Mouse (Mus musculus): ENCODE measurements around the gene Ggct.

DNA sequence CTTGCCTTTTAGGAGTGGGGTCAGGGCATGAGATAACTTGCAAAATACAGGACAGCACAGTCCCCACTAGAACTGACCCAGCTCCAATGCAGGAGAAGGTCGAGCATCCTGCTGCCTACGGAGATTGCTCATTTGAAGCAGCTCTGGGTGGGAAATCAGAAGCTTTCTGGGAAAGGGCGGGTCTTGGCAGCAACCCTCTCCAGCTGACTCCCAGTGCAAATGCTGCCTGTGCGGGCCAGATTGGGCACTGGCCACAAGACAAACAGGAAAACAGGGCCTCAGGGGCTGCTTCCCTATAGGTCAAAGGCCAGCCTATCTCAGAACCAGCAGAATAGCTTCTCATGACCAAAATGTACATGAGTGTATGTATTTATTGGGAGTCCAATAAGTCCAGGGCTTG is 53.1 kb downstream of the Ggct start:
- TF ChIP-seq CTCF (IDR thresholded peaks at IDR 0.05; ENCODE audit: borderline replicate concordance, extremely low read depth, insufficient read depth, insufficient read length) (no peak), POLR2A (IDR thresholded peaks at IDR 0.05; ENCODE audit: borderline replicate concordance, extremely low read depth, insufficient read depth, insufficient read length, poor library complexity, severe bottlenecking) (no peak)
